Mouse (Mus musculus): ENCODE results near the gene Pld2. TPM values are rescaled to one million over a fixed set of nuclear protein-coding genes. Genes with fewer than 3 reads are reported as not detected.

Pld2 gene
- total RNA-seq, 2 experiments from 2014 or later = 0.47 TPM; not detected in 1

GRCm38 (mm10) chr11:70598451-70598953 lies 58.6 kb downstream of the Pld2 start:
- no peak for ATAC-seq (replicated peaks; ENCODE audit: low FRiP score, low TSS enrichment, poor library complexity, severe bottlenecking)

GRCm38 (mm10) chr11:70605024-70605566 lies 65.2 kb downstream of the Pld2 start:
- ATAC-seq (replicated peaks; ENCODE audit: low FRiP score, low TSS enrichment, poor library complexity, severe bottlenecking) = peak; percentile 76

DNA sequence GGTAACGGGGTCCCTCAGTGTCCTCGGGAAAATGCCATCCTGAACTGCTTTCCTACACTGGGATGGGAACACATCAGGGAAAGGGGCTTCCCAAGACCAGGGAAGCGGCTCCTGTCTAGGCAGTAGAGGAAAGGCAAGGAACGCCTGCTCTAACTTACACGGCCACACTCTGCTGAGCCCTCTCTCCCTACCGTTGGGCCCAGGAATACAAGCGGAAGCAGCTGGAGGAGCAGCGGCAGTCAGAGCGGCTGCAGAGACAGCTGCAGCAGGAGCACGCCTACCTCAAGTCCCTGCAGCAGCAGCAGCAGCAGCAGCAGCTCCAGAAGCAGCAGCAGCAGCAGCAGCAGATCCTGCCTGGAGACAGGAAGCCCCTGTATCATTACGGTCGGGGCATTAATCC lies 66.9 kb downstream of the Pld2 start:
- no peak for ATAC-seq (replicated peaks; ENCODE audit: low FRiP score, low TSS enrichment, poor library complexity, severe bottlenecking)

- no peak for ATAC-seq (replicated peaks; ENCODE audit: low FRiP score, low TSS enrichment, poor library complexity, severe bottlenecking)
Observed at GRCm38 (mm10) chr11:70607611-70608010, 67.7 kb downstream of the Pld2 start.

Other genes starting within 250 kb of the Pld2 start
- gene Alox12e, start 217.4 kb upstream of the Pld2 start, total RNA-seq (2014; fragmentation: Nextera tagmentation) = not detected in 2 replicates
- gene Alox12e, start 217.4 kb upstream of the Pld2 start, total RNA-seq (2017) = not detected in 2 replicates
- not detected in 2 replicates for gene Alox15, start 188.0 kb upstream of the Pld2 start, total RNA-seq (2014; fragmentation: Nextera tagmentation)
- not detected in 2 replicates for gene Alox15, start 188.0 kb upstream of the Pld2 start, total RNA-seq (2017)
- gene Pelp1, start 130.0 kb upstream of the Pld2 start, total RNA-seq (2014; fragmentation: Nextera tagmentation) = 44.4 and 55.9 TPM in 2 replicates
- 10.0 and 12.9 TPM in 2 replicates for gene Pelp1, start 130.0 kb upstream of the Pld2 start, total RNA-seq (2017)
- 41.8 and 43.2 TPM in 2 replicates for gene Arrb2, start 107.4 kb upstream of the Pld2 start, total RNA-seq (2014; fragmentation: Nextera tagmentation)
- 21.7 and 32.6 TPM in 2 replicates for gene Arrb2, start 107.4 kb upstream of the Pld2 start, total RNA-seq (2017)
- 25.5 and 34.8 TPM in 2 replicates for gene Med11, start 88.1 kb upstream of the Pld2 start, total RNA-seq (2014; fragmentation: Nextera tagmentation)
- 38.6 and 46.5 TPM in 2 replicates for gene Med11, start 88.1 kb upstream of the Pld2 start, total RNA-seq (2017)
- 0.30 and 0.94 TPM in 2 replicates for gene Zmynd15, start 80.6 kb upstream of the Pld2 start, total RNA-seq (2014; fragmentation: Nextera tagmentation)
- gene Zmynd15, start 80.6 kb upstream of the Pld2 start, total RNA-seq (2017) = not detected in 2 replicates
- 0.99 TPM in 1 of 2 replicates, not detected in the other for gene Cxcl16, start 80.1 kb upstream of the Pld2 start, total RNA-seq (2014; fragmentation: Nextera tagmentation)
- gene Cxcl16, start 80.1 kb upstream of the Pld2 start, total RNA-seq (2017) = 0.08 TPM in 1 of 2 replicates, not detected in the other
- gene Tm4sf5, start 34.8 kb upstream of the Pld2 start, total RNA-seq (2014; fragmentation: Nextera tagmentation) = not detected in 2 replicates
- not detected in 2 replicates for gene Tm4sf5, start 34.8 kb upstream of the Pld2 start, total RNA-seq (2017)
- not detected in 2 replicates for gene Vmo1, start 25.4 kb upstream of the Pld2 start, total RNA-seq (2014; fragmentation: Nextera tagmentation)
- not detected in 2 replicates for gene Vmo1, start 25.4 kb upstream of the Pld2 start, total RNA-seq (2017)
- gene Gltpd2, start 20.9 kb upstream of the Pld2 start, total RNA-seq (2014; fragmentation: Nextera tagmentation) = not detected in 2 replicates
- not detected in 2 replicates for gene Gltpd2, start 20.9 kb upstream of the Pld2 start, total RNA-seq (2017)
- 299 and 333 TPM in 2 replicates for gene Psmb6, start 14.7 kb upstream of the Pld2 start, total RNA-seq (2014; fragmentation: Nextera tagmentation)
- gene Psmb6, start 14.7 kb upstream of the Pld2 start, total RNA-seq (2017) = 225 and 305 TPM in 2 replicates
- gene Gm40193, start 7.1 kb upstream of the Pld2 start, total RNA-seq (2014; fragmentation: Nextera tagmentation) = not detected in 2 replicates
- not detected in 2 replicates for gene Gm40193, start 7.1 kb upstream of the Pld2 start, total RNA-seq (2017)
- 44.7 and 61.0 TPM in 2 replicates for gene Mink1, start 22.8 kb downstream of the Pld2 start, total RNA-seq (2014; fragmentation: Nextera tagmentation)
- gene Mink1, start 22.8 kb downstream of the Pld2 start, total RNA-seq (2017) = 18.2 and 19.8 TPM in 2 replicates
- gene 4930544D05Rik, start 75.8 kb downstream of the Pld2 start, total RNA-seq (2014; fragmentation: Nextera tagmentation) = not detected in 2 replicates
- not detected in 2 replicates for gene 4930544D05Rik, start 75.8 kb downstream of the Pld2 start, total RNA-seq (2017)
- gene Chrne, start 79.2 kb downstream of the Pld2 start, total RNA-seq (2014; fragmentation: Nextera tagmentation) = 3.0 TPM in 1 of 2 replicates, not detected in the other
- not detected in 2 replicates for gene Chrne, start 79.2 kb downstream of the Pld2 start, total RNA-seq (2017)
- gene Gp1ba, start 99.1 kb downstream of the Pld2 start, total RNA-seq (2014; fragmentation: Nextera tagmentation) = 3.6 and 10.4 TPM in 2 replicates
- gene Gp1ba, start 99.1 kb downstream of the Pld2 start, total RNA-seq (2017) = 0.50 and 0.85 TPM in 2 replicates
- 92.8 and 95.5 TPM in 2 replicates for gene Rnf167, start 107.2 kb downstream of the Pld2 start, total RNA-seq (2014; fragmentation: Nextera tagmentation)
- gene Rnf167, start 107.2 kb downstream of the Pld2 start, total RNA-seq (2017) = 42.3 and 53.4 TPM in 2 replicates
- gene Slc25a11, start 107.4 kb downstream of the Pld2 start, total RNA-seq (2014; fragmentation: Nextera tagmentation) = 62.3 and 63.1 TPM in 2 replicates
- gene Slc25a11, start 107.4 kb downstream of the Pld2 start, total RNA-seq (2017) = 33.1 and 36.2 TPM in 2 replicates
- 1,236 and 1,373 TPM in 2 replicates for gene Pfn1, start 114.6 kb downstream of the Pld2 start, total RNA-seq (2014; fragmentation: Nextera tagmentation)
- 377 and 675 TPM in 2 replicates for gene Pfn1, start 114.6 kb downstream of the Pld2 start, total RNA-seq (2017)
- 16.7 and 33.7 TPM in 2 replicates for gene Eno3, start 117.1 kb downstream of the Pld2 start, total RNA-seq (2014; fragmentation: Nextera tagmentation)
- 8.4 and 16.5 TPM in 2 replicates for gene Eno3, start 117.1 kb downstream of the Pld2 start, total RNA-seq (2017)
- 61.3 and 88.7 TPM in 2 replicates for gene Spag7, start 129.4 kb downstream of the Pld2 start, total RNA-seq (2014; fragmentation: Nextera tagmentation)
- gene Spag7, start 129.4 kb downstream of the Pld2 start, total RNA-seq (2017) = 59.9 and 60.5 TPM in 2 replicates
- gene Camta2, start 148.0 kb downstream of the Pld2 start, total RNA-seq (2014; fragmentation: Nextera tagmentation) = 14.6 and 17.4 TPM in 2 replicates
- gene Camta2, start 148.0 kb downstream of the Pld2 start, total RNA-seq (2017) = 0.91 and 7.1 TPM in 2 replicates
- 0.69 TPM in 1 of 2 replicates, not detected in the other for gene Inca1, start 160.1 kb downstream of the Pld2 start, total RNA-seq (2014; fragmentation: Nextera tagmentation)
- 0.42 TPM in 1 of 2 replicates, not detected in the other for gene Inca1, start 160.1 kb downstream of the Pld2 start, total RNA-seq (2017)
- 3.9 and 8.3 TPM in 2 replicates for gene Kif1c, start 160.5 kb downstream of the Pld2 start, total RNA-seq (2014; fragmentation: Nextera tagmentation)
- 5.4 and 13.2 TPM in 2 replicates for gene Kif1c, start 160.5 kb downstream of the Pld2 start, total RNA-seq (2017)
- 3.1 and 5.6 TPM in 2 replicates for gene Zfp3, start 224.1 kb downstream of the Pld2 start, total RNA-seq (2014; fragmentation: Nextera tagmentation)
- gene Zfp3, start 224.1 kb downstream of the Pld2 start, total RNA-seq (2017) = 1.6 and 3.9 TPM in 2 replicates